Mouse (Mus musculus): ENCODE measurements around the gene Sspn. TPM values are rescaled to one million over a fixed set of nuclear protein-coding genes. Genes with fewer than 3 reads are reported as not detected.
A peak's percentile ranks its signal among the peaks of the same experiment; 100 is the strongest.

Gene Sspn
- polyA plus RNA-seq, 1 experiment: 2.9 TPM

- Histone ChIP-seq H3K36me3 (ENCODE audit: control insufficient read depth, insufficient read depth, low read length) (no peaks in the 10 kb centered on the region), H3K27me3 (replicated peaks; ENCODE audit: control insufficient read depth, insufficient read depth, low read length) (no peaks in the 10 kb centered on the region), H3K4me3 (ENCODE audit: insufficient read depth, low read depth, low read length) (no peak overlapping the region), H3K4me1 (ENCODE audit: control insufficient read depth, insufficient read depth, low read length) (no peaks in the 10 kb centered on the region), H3K27ac (ENCODE audit: insufficient read depth, low read depth, low read length) (no peak overlapping the region)
- 80% methylated on average over 8 of the region's 8 CpGs for WGBS
- TF ChIP-seq POLR2A (IDR thresholded peaks at IDR 0.05; ENCODE audit: low read depth, low read length) (no peak), CTCF (conservative IDR thresholded peaks at IDR 0.05; ENCODE audit: insufficient read depth, insufficient read length, low read depth, low read length) (no peak)
- DNase-seq: no peak
These were observed 29.6 kb downstream of the Sspn start for GRCm38 (mm10) chr6:145961047-145961446.

DNA sequence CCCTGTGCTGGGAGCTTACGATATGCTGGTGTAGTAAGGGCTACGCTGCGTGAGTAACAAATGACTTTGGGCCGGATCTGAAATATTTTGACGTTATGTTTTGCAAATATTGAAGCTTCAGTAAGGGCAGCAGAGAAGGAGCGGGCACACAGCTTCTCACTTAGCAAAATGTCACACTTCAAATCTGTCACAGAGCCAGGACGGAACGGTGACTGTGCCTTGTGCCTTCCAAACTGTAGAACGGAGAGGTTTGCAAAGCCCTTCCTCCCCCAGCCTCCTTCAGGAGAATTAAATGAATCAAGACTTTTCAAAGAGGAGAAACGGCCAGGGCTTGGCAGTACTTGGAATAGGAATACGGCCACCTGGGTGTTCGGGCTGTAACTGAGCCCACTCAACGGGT, 32.5 kb downstream of the Sspn start:
- WGBS: 92% methylated on average over 13 of the region's 13 CpGs
- H3K27me3 ChIP-seq (replicated peaks; ENCODE audit: control insufficient read depth, insufficient read depth, low read length): no peaks in the 10 kb centered on the region
- no peak overlapping the region for H3K27ac ChIP-seq (ENCODE audit: insufficient read depth, low read depth, low read length)
- no peaks in the 10 kb centered on the region for H3K4me1 ChIP-seq (ENCODE audit: control insufficient read depth, insufficient read depth, low read length)
- H3K4me3 ChIP-seq (ENCODE audit: insufficient read depth, low read depth, low read length): no peak overlapping the region
- DNase-seq: no peak
- no peaks in the 10 kb centered on the region for H3K36me3 ChIP-seq (ENCODE audit: control insufficient read depth, insufficient read depth, low read length)
- TF ChIP-seq CTCF (conservative IDR thresholded peaks at IDR 0.05; ENCODE audit: insufficient read depth, insufficient read length, low read depth, low read length): no peak
- TF ChIP-seq POLR2A (IDR thresholded peaks at IDR 0.05; ENCODE audit: low read depth, low read length): no peak

- Histone ChIP-seq H3K36me3 (ENCODE audit: control insufficient read depth, insufficient read depth, low read length) (no peaks in the 10 kb centered on the region), H3K27ac (ENCODE audit: insufficient read depth, low read depth, low read length) (no peak overlapping the region), H3K4me3 (ENCODE audit: insufficient read depth, low read depth, low read length) (no peak overlapping the region), H3K27me3 (replicated peaks; ENCODE audit: control insufficient read depth, insufficient read depth, low read length) (no peaks in the 10 kb centered on the region), H3K4me1 (ENCODE audit: control insufficient read depth, insufficient read depth, low read length) (no peaks in the 10 kb centered on the region)
- no peak for TF ChIP-seq CTCF (conservative IDR thresholded peaks at IDR 0.05; ENCODE audit: insufficient read depth, insufficient read length, low read depth, low read length)
- TF ChIP-seq POLR2A (IDR thresholded peaks at IDR 0.05; ENCODE audit: low read depth, low read length): no peak
- 80% methylated on average over 8 of the region's 8 CpGs for WGBS
- DNase-seq: no peak
These were observed 36.3 kb downstream of the Sspn start for GRCm38 (mm10) chr6:145967693-145968092.

GRCm38 (mm10) chr6:145968301-145968818, 36.9 kb downstream of the Sspn start:
- no peak for DNase-seq
- WGBS: 75% methylated on average over 7 of the region's 7 CpGs
- no peak overlapping the region for H3K4me3 ChIP-seq (ENCODE audit: insufficient read depth, low read depth, low read length)
- TF ChIP-seq CTCF (conservative IDR thresholded peaks at IDR 0.05; ENCODE audit: insufficient read depth, insufficient read length, low read depth, low read length): no peak
- TF ChIP-seq POLR2A (IDR thresholded peaks at IDR 0.05; ENCODE audit: low read depth, low read length): no peak
- no peaks in the 10 kb centered on the region for H3K4me1 ChIP-seq (ENCODE audit: control insufficient read depth, insufficient read depth, low read length)
- no peaks in the 10 kb centered on the region for H3K36me3 ChIP-seq (ENCODE audit: control insufficient read depth, insufficient read depth, low read length)
- H3K27ac ChIP-seq (ENCODE audit: insufficient read depth, low read depth, low read length): no peak overlapping the region
- no peaks in the 10 kb centered on the region for H3K27me3 ChIP-seq (replicated peaks; ENCODE audit: control insufficient read depth, insufficient read depth, low read length)

- Histone ChIP-seq H3K4me1 (ENCODE audit: control insufficient read depth, insufficient read depth, low read length) (no peaks in the 10 kb centered on the region), H3K27me3 (replicated peaks; ENCODE audit: control insufficient read depth, insufficient read depth, low read length) (no peaks in the 10 kb centered on the region), H3K36me3 (ENCODE audit: control insufficient read depth, insufficient read depth, low read length) (no peaks in the 10 kb centered on the region), H3K27ac (ENCODE audit: insufficient read depth, low read depth, low read length) (no peak overlapping the region), H3K4me3 (ENCODE audit: insufficient read depth, low read depth, low read length) (no peak overlapping the region)
- no peak for DNase-seq
- TF ChIP-seq POLR2A (IDR thresholded peaks at IDR 0.05; ENCODE audit: low read depth, low read length) (no peak), CTCF (conservative IDR thresholded peaks at IDR 0.05; ENCODE audit: insufficient read depth, insufficient read length, low read depth, low read length) (no peak)
- 61% methylated on average over 10 of the region's 10 CpGs for WGBS
These were observed 37.4 kb downstream of the Sspn start for GRCm38 (mm10) chr6:145968821-145969220.

GRCm38 (mm10) chr6:145969572-145969971, 38.1 kb downstream of the Sspn start:
- H3K27ac ChIP-seq (ENCODE audit: insufficient read depth, low read depth, low read length): no peak overlapping the region
- 86% methylated on average over 5 of the region's 5 CpGs for WGBS
- H3K4me1 ChIP-seq (ENCODE audit: control insufficient read depth, insufficient read depth, low read length): no peaks in the 10 kb centered on the region
- TF ChIP-seq CTCF (conservative IDR thresholded peaks at IDR 0.05; ENCODE audit: insufficient read depth, insufficient read length, low read depth, low read length) (0 out of 2 replicates have a peak, but pooled peaks have one; percentile 12), POLR2A (IDR thresholded peaks at IDR 0.05; ENCODE audit: low read depth, low read length) (no peak)
- no peak for DNase-seq
- no peaks in the 10 kb centered on the region for H3K27me3 ChIP-seq (replicated peaks; ENCODE audit: control insufficient read depth, insufficient read depth, low read length)
- no peaks in the 10 kb centered on the region for H3K36me3 ChIP-seq (ENCODE audit: control insufficient read depth, insufficient read depth, low read length)
- no peak overlapping the region for H3K4me3 ChIP-seq (ENCODE audit: insufficient read depth, low read depth, low read length)

- H3K27ac ChIP-seq (ENCODE audit: insufficient read depth, low read depth, low read length): no peak overlapping the region
- no peaks in the 10 kb centered on the region for H3K27me3 ChIP-seq (replicated peaks; ENCODE audit: control insufficient read depth, insufficient read depth, low read length)
- no peak for TF ChIP-seq CTCF (conservative IDR thresholded peaks at IDR 0.05; ENCODE audit: insufficient read depth, insufficient read length, low read depth, low read length)
- no peak for TF ChIP-seq POLR2A (IDR thresholded peaks at IDR 0.05; ENCODE audit: low read depth, low read length)
- no peaks in the 10 kb centered on the region for H3K4me1 ChIP-seq (ENCODE audit: control insufficient read depth, insufficient read depth, low read length)
- no peak for DNase-seq
- H3K36me3 ChIP-seq (ENCODE audit: control insufficient read depth, insufficient read depth, low read length): no peaks in the 10 kb centered on the region
- WGBS: 90% methylated on average over 4 of the region's 4 CpGs
- H3K4me3 ChIP-seq (ENCODE audit: insufficient read depth, low read depth, low read length): no peak overlapping the region
These were observed 40.7 kb downstream of the Sspn start for GRCm38 (mm10) chr6:145972107-145972506.
